Mouse (Mus musculus) limb, embryonic 14.5 days (tissue): ENCODE measurements around the gene Lrp5. TPM values are rescaled to one million over a fixed set of nuclear protein-coding genes. Genes with fewer than 3 reads are reported as not detected.

ENCODE experiments used
- ATAC-seq: fragments of 200-750 bp; cut with Nextera tagmentation; 2 replicates; pipeline ENCODE4 v1.8.0; 2017; ENCODE audit warnings: low read depth, moderate number of reproducible peaks, moderate TSS enrichment; ENCODE audit not compliant: low FRiP score
- DNase-seq: peaks from one replicate; pipeline ENCODE4 v3.0.0-alpha.2; 2015; ENCODE audit warnings: low spot score
- H3K27ac ChIP-seq: fragments of 300-500 bp; sonication (generic); replicated peaks from 2 replicates; pipeline ENCODE4 v1.5.1; 2014; ENCODE audit warnings: low read depth, mild to moderate bottlenecking, low read length, moderate library complexity, mixed read lengths
- H3K27me3 ChIP-seq: fragments of 300-500 bp; sonication (generic); 2 replicates; pipeline ENCODE4 v1.6.1; 2014; ENCODE audit warnings: low read length, mixed read lengths; ENCODE audit not compliant: control insufficient read depth, insufficient read depth
- H3K36me3 ChIP-seq: fragments of 300-500 bp; sonication (generic); 2 replicates; pipeline ENCODE4 v1.6.1; 2014; ENCODE audit warnings: mild to moderate bottlenecking, low read length, moderate library complexity, mixed read lengths; ENCODE audit not compliant: control insufficient read depth, insufficient read depth
- H3K4me1 ChIP-seq: fragments of 300-500 bp; sonication (generic); 2 replicates; pipeline ENCODE4 v1.6.1; 2014; ENCODE audit warnings: antibody characterized with exemption, low read length, mixed read lengths; ENCODE audit not compliant: control insufficient read depth, insufficient read depth
- H3K4me2 ChIP-seq: fragments of 300-500 bp; sonication (generic); replicated peaks from 2 replicates; pipeline ENCODE4 v1.6.1; 2014; ENCODE audit warnings: low read depth, mild to moderate bottlenecking, low read length, moderate library complexity; ENCODE audit not compliant: severe bottlenecking
- H3K4me3 ChIP-seq: fragments of 300-500 bp; sonication (generic); replicated peaks from 2 replicates; pipeline ENCODE4 v1.5.1; 2014; ENCODE audit warnings: low read length
- H3K9ac ChIP-seq: fragments of 300-500 bp; sonication (generic); 2 replicates; pipeline ENCODE4 v1.6.1; 2014; ENCODE audit warnings: mild to moderate bottlenecking, low read depth, low read length, moderate library complexity; ENCODE audit not compliant: severe bottlenecking
- H3K9me3 ChIP-seq: fragments of 300-500 bp; sonication (generic); 2 replicates; pipeline ENCODE4 v1.6.1; 2016; ENCODE audit warnings: low read length; ENCODE audit not compliant: control insufficient read depth
- POLR2A ChIP-seq: fragments of 200-500 bp; IDR thresholded peaks from 2 replicates; pipeline ENCODE4 v1.8.0; 2012; ENCODE audit warnings: inconsistent platforms, mild to moderate bottlenecking, moderate library complexity, borderline replicate concordance; ENCODE audit not compliant: insufficient read depth, insufficient read length; ENCODE audit errors: extremely low read depth
- whole genome bisulfite sequencing: fragments of 180-500 bp; shearing (Covaris S2); extraction: QIAGEN DNeasy Blood & Tissue Kit; methylation state at CpG from one replicate; pipeline ENCODE4 v1.1.7; 2014; 5-methylcytosine and 5-hydroxymethylcytosine counted together
- polyA plus RNA-seq, 2 experiments: library from polyadenylated mRNA; depleted of rRNA in 1 of 2; stranded (reverse) in 1 of 2; unstranded in 1 of 2; fragments of >200 nt; fragmentation: Nextera tagmentation in 1 of 2; extraction: Ambion mirVana in 1 of 2; gene quantifications; 2 replicates each; pipeline versions ENCODE4 v1.2.1 to v1.2.3; 2012 to 2014

The Lrp5 gene
- polyA plus RNA-seq, 2 experiments = 9.5 to 36.3 TPM

- no peaks in the 10 kb centered on the region for H3K27me3 ChIP-seq
- DNase-seq (no peak), ATAC-seq (no peak)
- no peaks in the 10 kb centered on the region for H3K36me3 ChIP-seq
- no peak overlapping the region for H3K9ac ChIP-seq
- no peaks in the 10 kb centered on the region for H3K9me3 ChIP-seq
- no peaks in the 10 kb centered on the region; the same call in 1 of the 2 replicates for H3K4me1 ChIP-seq
- TF ChIP-seq POLR2A = no peak
- no peak overlapping the region for H3K27ac ChIP-seq
- 90% methylated on average over 4 of the region's 4 CpGs for WGBS
- H3K4me3 ChIP-seq = no peak overlapping the region
- no peak overlapping the region for H3K4me2 ChIP-seq
These were observed 16.1 kb upstream of the Lrp5 start for GRCm38 (mm10) chr19:3702460-3702859.

DNA sequence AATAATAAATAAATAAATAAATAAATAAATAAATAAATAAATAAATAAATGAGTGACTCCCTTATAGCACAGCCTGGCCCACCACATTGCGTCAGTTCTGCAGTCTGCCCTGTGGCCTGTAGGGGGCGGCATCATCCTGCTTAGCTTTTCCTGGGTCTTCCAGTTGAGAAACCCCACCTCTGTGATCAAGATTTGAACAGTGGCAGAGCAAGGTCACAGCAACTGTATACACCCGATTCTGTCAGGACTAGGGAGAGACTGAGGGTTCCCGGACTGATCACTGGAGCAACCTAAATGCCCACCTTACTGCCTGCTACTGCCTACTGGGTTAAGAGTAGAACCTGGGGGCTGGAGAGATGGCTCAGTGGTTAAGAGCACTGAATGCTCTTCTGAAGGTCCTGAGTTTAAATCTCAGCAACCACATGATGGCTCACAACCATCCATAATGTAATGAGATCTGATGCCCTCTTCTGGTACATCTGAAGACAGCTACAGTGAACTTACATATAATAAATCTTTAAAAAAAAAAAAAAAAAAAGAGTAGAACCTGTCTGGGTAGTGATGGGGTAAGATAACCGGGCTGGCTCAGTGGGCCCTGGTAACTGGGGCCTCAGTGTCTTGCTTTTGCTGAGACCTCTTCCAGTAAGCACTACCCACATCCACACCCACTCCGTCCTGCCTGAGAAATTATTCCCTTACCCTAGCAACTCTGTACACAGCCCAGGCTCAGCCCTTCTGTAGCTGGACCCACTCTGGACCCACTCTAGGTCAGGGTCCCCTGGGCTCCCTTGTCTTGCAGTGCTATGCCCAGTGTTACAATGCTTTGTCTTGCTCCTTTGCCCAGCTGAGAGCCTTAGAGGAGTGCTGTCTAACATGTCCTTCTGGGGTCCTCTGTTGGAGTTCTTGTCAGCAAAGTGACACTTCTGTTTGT lies 13.4 kb upstream of the Lrp5 start:
- H3K27ac ChIP-seq = no peak overlapping the region
- ATAC-seq (peak; percentile 74), DNase-seq (peak; percentile 76)
- no peaks in the 10 kb centered on the region for H3K9me3 ChIP-seq
- no peak overlapping the region for H3K9ac ChIP-seq
- H3K4me3 ChIP-seq = no peak overlapping the region
- H3K36me3 ChIP-seq = no peaks in the 10 kb centered on the region
- no peak for TF ChIP-seq POLR2A
- H3K4me2 ChIP-seq = no peak overlapping the region
- no peaks in the 10 kb centered on the region for H3K27me3 ChIP-seq
- no peaks in the 10 kb centered on the region for H3K4me1 ChIP-seq
- WGBS = 29% methylated on average over 6 of the region's 6 CpGs

- Histone ChIP-seq H3K9ac (no peak overlapping the region), H3K27ac (no peak overlapping the region), H3K4me2 (no peak overlapping the region), H3K9me3 (no peaks in the 10 kb centered on the region), H3K36me3 (no peaks in the 10 kb centered on the region), H3K4me1 (no peaks in the 10 kb centered on the region), H3K4me3 (no peak overlapping the region), H3K27me3 (no peaks in the 10 kb centered on the region)
- WGBS = 82% methylated on average over 7 of the region's 7 CpGs
- DNase-seq (no peak), ATAC-seq (no peak)
- TF ChIP-seq POLR2A = no peak
These were observed 11.7 kb upstream of the Lrp5 start for GRCm38 (mm10) chr19:3698035-3698434.

GRCm38 (mm10) chr19:3695976-3696375 lies 9.6 kb upstream of the Lrp5 start:
- WGBS = 89% methylated on average over 8 of the region's 8 CpGs
- H3K9ac ChIP-seq = no peak overlapping the region
- TF ChIP-seq POLR2A = no peak

GRCm38 (mm10) chr19:3695471-3695870 lies 9.1 kb upstream of the Lrp5 start:
- no peaks in the 10 kb centered on the region for H3K27me3 ChIP-seq
- no peak overlapping the region for H3K27ac ChIP-seq
- DNase-seq (no peak), ATAC-seq (no peak)
- no peaks in the 10 kb centered on the region for H3K36me3 ChIP-seq
- no peak overlapping the region for H3K4me3 ChIP-seq
- H3K4me1 ChIP-seq = no peaks in the 10 kb centered on the region
- no peak for TF ChIP-seq POLR2A
- WGBS = 82% methylated on average over 4 of the region's 4 CpGs
- no peak overlapping the region for H3K4me2 ChIP-seq
- no peak overlapping the region for H3K9ac ChIP-seq
- H3K9me3 ChIP-seq = no peaks in the 10 kb centered on the region

More at GRCm38 (mm10) chr19:3695976-3696375, 9.6 kb upstream of the Lrp5 start:
- Histone ChIP-seq H3K9me3 (no peaks in the 10 kb centered on the region), H3K27ac (no peak overlapping the region), H3K36me3 (no peaks in the 10 kb centered on the region), H3K4me2 (no peak overlapping the region), H3K27me3 (no peaks in the 10 kb centered on the region), H3K4me3 (no peak overlapping the region), H3K4me1 (no peaks in the 10 kb centered on the region)
- no peak for DNase-seq
- no peak for ATAC-seq
